Mouse (Mus musculus) hindbrain, embryonic 16.5 days (tissue): ENCODE data around the gene Syt1. TPM values are rescaled to one million over a fixed set of nuclear protein-coding genes. Genes with fewer than 3 reads are reported as not detected.

Experiments used
- ATAC-seq: fragments of 200-750 bp; cut with Nextera tagmentation; 2 replicates; pipeline ENCODE4 v1.8.0; 2017; ENCODE audit warnings: moderate TSS enrichment, moderate library complexity
- H3K27ac ChIP-seq: fragments of 300-500 bp; sonication (generic); 2 replicates; pipeline ENCODE4 v1.5.1; 2014; ENCODE audit warnings: low read depth, mild to moderate bottlenecking, control low read depth, low read length, moderate library complexity
- H3K27me3 ChIP-seq: fragments of 300-500 bp; sonication (generic); replicated peaks from 2 replicates; pipeline ENCODE4 v1.6.1; 2014; ENCODE audit warnings: low read length; ENCODE audit not compliant: control insufficient read depth, insufficient read depth
- H3K36me3 ChIP-seq: fragments of 300-500 bp; sonication (generic); 2 replicates; pipeline ENCODE4 v1.6.1; 2014; ENCODE audit warnings: mild to moderate bottlenecking, low read length, moderate library complexity, mixed read lengths; ENCODE audit not compliant: control insufficient read depth, insufficient read depth
- H3K4me1 ChIP-seq: fragments of 300-500 bp; sonication (generic); 2 replicates; pipeline ENCODE4 v1.6.1; 2014; ENCODE audit warnings: low read depth, low read length; ENCODE audit not compliant: control insufficient read depth, insufficient read depth
- H3K4me2 ChIP-seq: fragments of 300-500 bp; sonication (generic); 2 replicates; pipeline ENCODE4 v1.6.1; 2014; ENCODE audit warnings: mild to moderate bottlenecking, low read length, control low read depth, moderate library complexity
- H3K4me3 ChIP-seq: fragments of 300-500 bp; sonication (generic); 2 replicates; pipeline ENCODE4 v1.5.1; 2014; ENCODE audit warnings: mild to moderate bottlenecking, low read length, control low read depth, moderate library complexity
- H3K9ac ChIP-seq: fragments of 300-500 bp; sonication (generic); 2 replicates; pipeline ENCODE4 v1.6.1; 2014; ENCODE audit warnings: low read depth, mild to moderate bottlenecking, control low read depth, low read length, moderate library complexity
- H3K9me3 ChIP-seq: fragments of 300-500 bp; sonication (generic); 2 replicates; pipeline ENCODE4 v1.6.1; 2014; ENCODE audit warnings: mild to moderate bottlenecking, low read length, moderate library complexity; ENCODE audit not compliant: control insufficient read depth
- WGBS: fragments of 180-500 bp; shearing (Covaris S2); extraction: QIAGEN DNeasy Blood & Tissue Kit; methylation state at CpG from one replicate; pipeline ENCODE4 v1.1.7; 2014; 5-methylcytosine and 5-hydroxymethylcytosine counted together
- polyA plus RNA-seq: library from polyadenylated mRNA; unstranded; fragments of >200 nt; fragmentation: Nextera tagmentation; extraction: Ambion mirVana; gene quantifications from 2 replicates; pipeline ENCODE4 v1.2.1, GENCODE M21; 2015

Syt1 gene
- polyA plus RNA-seq, 1 experiment from 2014 or later = 149 TPM

- no peaks in the 10 kb centered on the region for H3K9me3 ChIP-seq
- H3K4me1 ChIP-seq = no peaks in the 10 kb centered on the region
- ATAC-seq = no peak
- H3K27me3 ChIP-seq = no peaks in the 10 kb centered on the region
- no peak overlapping the region for H3K27ac ChIP-seq
- H3K9ac ChIP-seq = no peak overlapping the region
- H3K36me3 ChIP-seq = no peaks in the 10 kb centered on the region
- WGBS = 91% methylated on average over 3 of the region's 3 CpGs
- no peak overlapping the region for H3K4me3 ChIP-seq
- H3K4me2 ChIP-seq = no peak overlapping the region
These were observed 465.1 kb downstream of the Syt1 start for GRCm38 (mm10) chr10:108545715-108546114.

GRCm38 (mm10) chr10:108541555-108541954, 469.2 kb downstream of the Syt1 start:
- no peaks in the 10 kb centered on the region for H3K36me3 ChIP-seq
- H3K9ac ChIP-seq = no peak overlapping the region
- 78% methylated on average over 9 of the region's 9 CpGs for WGBS
- H3K4me2 ChIP-seq = no peak overlapping the region
- H3K4me3 ChIP-seq = no peak overlapping the region
- no peak overlapping the region for H3K27ac ChIP-seq
- H3K4me1 ChIP-seq = no peaks in the 10 kb centered on the region
- ATAC-seq = no peak
- H3K9me3 ChIP-seq = no peaks in the 10 kb centered on the region
- H3K27me3 ChIP-seq = no peaks in the 10 kb centered on the region

GRCm38 (mm10) chr10:108538546-108538945, 472.2 kb downstream of the Syt1 start:
- no peak overlapping the region for H3K4me3 ChIP-seq
- H3K27me3 ChIP-seq = no peaks in the 10 kb centered on the region
- H3K27ac ChIP-seq = no peak overlapping the region
- no peak for ATAC-seq
- WGBS = 92% methylated on average over 3 of the region's 3 CpGs
- no peaks in the 10 kb centered on the region for H3K4me1 ChIP-seq
- no peaks in the 10 kb centered on the region for H3K9me3 ChIP-seq
- H3K9ac ChIP-seq = no peak overlapping the region
- H3K36me3 ChIP-seq = no peaks in the 10 kb centered on the region
- no peak overlapping the region for H3K4me2 ChIP-seq

GRCm38 (mm10) chr10:108537641-108538040, 473.1 kb downstream of the Syt1 start:
- Histone ChIP-seq H3K9me3 (no peaks in the 10 kb centered on the region), H3K4me1 (no peaks in the 10 kb centered on the region), H3K27ac (no peak overlapping the region), H3K36me3 (no peaks in the 10 kb centered on the region), H3K9ac (no peak overlapping the region), H3K4me3 (no peak overlapping the region), H3K4me2 (no peak overlapping the region), H3K27me3 (no peaks in the 10 kb centered on the region)
- WGBS = 73% methylated on average over 9 of the region's 9 CpGs
- no peak for ATAC-seq

GRCm38 (mm10) chr10:108535922-108536321, 474.9 kb downstream of the Syt1 start:
- Histone ChIP-seq H3K27ac (no peak overlapping the region), H3K9me3 (no peaks in the 10 kb centered on the region), H3K36me3 (no peaks in the 10 kb centered on the region), H3K4me3 (no peak overlapping the region), H3K4me1 (no peaks in the 10 kb centered on the region), H3K27me3 (no peaks in the 10 kb centered on the region), H3K4me2 (no peak overlapping the region), H3K9ac (no peak overlapping the region)
- ATAC-seq = no peak
- WGBS = 52% methylated on average over 5 of the region's 5 CpGs

GRCm38 (mm10) chr10:108534112-108534511, 476.7 kb downstream of the Syt1 start:
- ATAC-seq = no peak
- Histone ChIP-seq H3K9ac (no peak overlapping the region), H3K36me3 (no peaks in the 10 kb centered on the region), H3K27me3 (no peaks in the 10 kb centered on the region), H3K4me3 (no peak overlapping the region), H3K27ac (no peak overlapping the region), H3K9me3 (no peaks in the 10 kb centered on the region), H3K4me2 (no peak overlapping the region), H3K4me1 (no peaks in the 10 kb centered on the region)
- 70% methylated on average over 4 of the region's 4 CpGs for WGBS

GRCm38 (mm10) chr10:108532916-108533315, 477.9 kb downstream of the Syt1 start:
- no peak overlapping the region for H3K4me2 ChIP-seq
- no peaks in the 10 kb centered on the region for H3K27me3 ChIP-seq
- no peak overlapping the region for H3K4me3 ChIP-seq
- H3K27ac ChIP-seq = no peak overlapping the region
- ATAC-seq = no peak
- no peaks in the 10 kb centered on the region for H3K36me3 ChIP-seq
- 90% methylated on average over 11 of the region's 11 CpGs for WGBS
- H3K9me3 ChIP-seq = no peaks in the 10 kb centered on the region
- H3K4me1 ChIP-seq = no peaks in the 10 kb centered on the region
- no peak overlapping the region for H3K9ac ChIP-seq

- WGBS = 76% methylated on average over 9 of the region's 9 CpGs
- H3K4me2 ChIP-seq = no peak overlapping the region
- no peak overlapping the region for H3K4me3 ChIP-seq
- no peaks in the 10 kb centered on the region for H3K4me1 ChIP-seq
- no peak for ATAC-seq
- H3K9me3 ChIP-seq = no peaks in the 10 kb centered on the region
- no peak overlapping the region for H3K9ac ChIP-seq
- H3K27me3 ChIP-seq = no peaks in the 10 kb centered on the region
- H3K27ac ChIP-seq = no peak overlapping the region
- H3K36me3 ChIP-seq = no peaks in the 10 kb centered on the region
These were observed 478.5 kb downstream of the Syt1 start for GRCm38 (mm10) chr10:108532283-108532682.

- Histone ChIP-seq H3K4me1 (no peaks in the 10 kb centered on the region), H3K27me3 (no peaks in the 10 kb centered on the region), H3K9ac (no peak overlapping the region), H3K27ac (no peak overlapping the region), H3K36me3 (no peaks in the 10 kb centered on the region), H3K9me3 (no peaks in the 10 kb centered on the region), H3K4me3 (no peak overlapping the region), H3K4me2 (no peak overlapping the region)
- ATAC-seq = no peak
- 43% methylated on average over 4 of the region's 4 CpGs for WGBS
These were observed 479.1 kb downstream of the Syt1 start for GRCm38 (mm10) chr10:108531641-108532040.

- Histone ChIP-seq H3K36me3 (no peaks in the 10 kb centered on the region), H3K27ac (no peak overlapping the region), H3K9ac (no peak overlapping the region), H3K4me3 (no peak overlapping the region), H3K4me2 (no peak overlapping the region), H3K27me3 (no peaks in the 10 kb centered on the region), H3K9me3 (no peaks in the 10 kb centered on the region), H3K4me1 (no peaks in the 10 kb centered on the region)
- 46% methylated on average over 4 of the region's 4 CpGs for WGBS
- no peak; the same call in 1 of the 2 replicates for ATAC-seq
These were observed 479.7 kb downstream of the Syt1 start for GRCm38 (mm10) chr10:108531111-108531510.
